Mouse (Mus musculus) adrenal gland, postnatal 14 days (tissue): ENCODE measurements around the gene Slc24a4. TPM values are rescaled to one million over a fixed set of nuclear protein-coding genes. Genes with fewer than 3 reads are reported as not detected.

Source experiments
- DNase-seq: peaks from one replicate; pipeline ENCODE4 v3.0.0; 2021; ENCODE audit warnings: mixed read lengths
- long read RNA-seq, 2 experiments: library from polyadenylated mRNA; stranded (forward); transcript quantifications; one replicate each; pipeline ENCODE4 v2.0.0; 2021
- total RNA-seq: library from RNA; stranded (reverse); gene quantifications from 2 replicates; pipeline ENCODE4 v1.2.3, GENCODE M21; 2021

Slc24a4 gene
- 0.60 and 0.85 TPM in 2 replicates for total RNA-seq
- long read RNA-seq, experiment 1, partial matches to known transcripts: 0 of 1 reads
- long read RNA-seq, experiment 1, other reads (novel, unspliced or antisense): 0 of 1 reads
- long read RNA-seq, experiment 2: 0 reads

DNA sequence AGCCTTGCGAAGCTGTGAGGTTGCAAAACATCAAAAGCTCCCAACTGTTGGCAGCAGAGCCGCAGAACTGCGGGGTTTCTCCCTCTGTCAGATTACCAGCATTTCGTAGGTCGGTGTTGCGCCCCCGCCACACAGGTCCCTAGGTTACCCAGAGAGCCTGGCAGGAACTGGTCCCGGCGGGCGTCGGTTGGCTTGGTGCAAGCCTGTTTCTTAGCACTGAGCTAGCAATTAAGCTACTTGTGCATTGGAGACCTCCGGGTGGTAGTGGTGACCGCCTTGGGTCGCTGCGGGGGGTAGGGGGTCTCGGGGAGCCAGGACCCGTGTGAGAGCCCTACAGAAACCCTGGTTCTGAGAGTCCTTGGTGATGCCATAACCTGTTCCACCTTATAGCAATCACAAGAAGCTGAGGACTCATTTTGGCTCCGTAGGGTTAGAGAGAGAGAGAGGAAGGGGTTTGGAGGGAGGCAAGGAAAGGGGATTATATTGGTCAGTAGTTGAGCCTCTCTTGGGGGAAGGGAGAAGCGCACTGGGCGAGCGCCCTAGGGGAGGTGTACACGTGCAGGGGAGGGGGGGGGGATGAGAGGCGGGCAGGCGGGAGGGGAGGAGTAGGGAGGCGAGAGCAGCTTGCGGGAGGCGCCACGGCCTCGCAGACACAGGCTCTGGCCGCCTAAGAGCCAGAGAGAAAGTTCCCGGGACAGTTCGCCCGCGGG lies at the start of gene Slc24a4:
Slc24a4 (plus strand) TSS at position 653 of the 710 bp plus-strand sequence.
- peak; percentile 45 for DNase-seq

GRCm38 (mm10) chr12:102082648-102083425 lies 45.7 kb upstream of the Slc24a4 start:
- no peak for DNase-seq

DNA sequence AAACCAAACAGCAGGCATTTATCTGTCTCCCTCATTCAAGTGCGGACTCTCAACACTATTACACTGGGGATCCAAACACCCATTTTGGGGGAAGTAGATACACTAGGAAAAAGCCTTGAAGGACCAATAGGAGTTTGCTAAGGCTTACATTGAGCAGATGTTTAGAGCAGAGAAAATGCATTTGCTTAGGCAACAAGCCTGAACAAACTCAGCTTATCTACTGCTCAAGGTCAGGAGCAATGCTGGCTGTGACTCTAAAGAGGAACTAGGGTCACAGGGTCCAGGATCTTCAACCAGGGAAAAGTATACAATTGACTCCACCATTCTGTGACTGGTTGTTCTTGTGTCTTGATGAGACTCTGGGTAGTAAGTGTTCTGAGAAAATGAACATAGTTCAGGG lies 38.0 kb upstream of the Slc24a4 start:
- no peak for DNase-seq

DNA sequence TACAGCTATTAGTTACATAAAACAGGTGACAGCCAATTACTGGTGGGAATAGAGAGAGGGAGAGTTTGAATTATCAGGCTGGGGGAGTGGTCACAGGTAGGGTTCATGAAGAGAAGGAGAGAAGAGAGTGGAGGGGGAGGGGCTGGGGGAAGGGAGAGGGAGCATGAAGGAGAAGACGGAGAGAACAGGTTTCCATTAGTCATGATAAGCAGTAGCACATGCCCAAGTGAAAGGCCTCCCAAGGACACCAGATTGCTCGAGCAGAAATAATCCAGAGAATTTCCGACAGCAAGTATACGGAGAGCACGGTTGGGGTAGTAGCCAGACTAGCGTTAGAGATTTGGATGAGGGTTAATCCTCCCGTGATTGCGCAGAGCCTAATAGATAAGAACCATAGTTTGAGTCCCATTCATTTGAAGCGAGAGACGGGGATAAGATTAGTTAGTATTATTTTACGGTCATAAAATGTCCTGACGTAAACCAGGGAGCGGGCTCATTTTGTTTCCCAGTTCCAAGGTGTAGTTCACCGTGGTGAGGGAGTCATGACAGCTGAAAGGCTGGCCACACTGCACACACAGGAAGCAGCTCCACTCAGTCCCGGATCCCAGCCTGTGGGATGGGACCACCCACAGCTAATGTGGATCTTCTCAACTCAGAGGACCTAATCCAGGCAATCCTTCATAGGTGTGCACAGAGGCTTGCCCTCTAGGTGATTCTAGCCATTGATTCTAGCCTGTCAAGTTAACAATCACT lies 36.0 kb upstream of the Slc24a4 start:
- no peak for DNase-seq

DNA sequence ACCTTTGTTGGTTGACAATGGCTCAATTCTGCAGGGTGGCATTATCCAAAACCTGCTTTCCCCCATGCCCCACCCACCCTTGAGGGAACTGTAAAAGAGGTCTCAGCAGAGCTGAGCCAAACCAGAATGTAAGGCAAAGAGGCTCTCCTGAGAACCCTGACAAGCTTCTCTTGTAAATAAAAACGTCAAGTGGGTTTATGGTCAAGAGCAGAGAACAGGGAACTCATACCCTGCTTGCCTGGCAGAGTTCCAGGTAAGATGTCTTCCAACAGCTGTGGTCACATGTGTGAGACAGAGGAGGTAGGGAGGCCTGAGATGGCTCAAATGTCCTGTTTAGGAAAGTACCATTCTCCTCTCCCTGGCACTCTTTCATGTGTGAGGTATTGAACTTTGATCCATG lies 22.5 kb upstream of the Slc24a4 start:
- DNase-seq: no peak

- DNase-seq: no peak
These were observed 19.7 kb upstream of the Slc24a4 start for GRCm38 (mm10) chr12:102108851-102109250.

GRCm38 (mm10) chr12:102112491-102112890 lies 16.0 kb upstream of the Slc24a4 start:
- DNase-seq: no peak

DNA sequence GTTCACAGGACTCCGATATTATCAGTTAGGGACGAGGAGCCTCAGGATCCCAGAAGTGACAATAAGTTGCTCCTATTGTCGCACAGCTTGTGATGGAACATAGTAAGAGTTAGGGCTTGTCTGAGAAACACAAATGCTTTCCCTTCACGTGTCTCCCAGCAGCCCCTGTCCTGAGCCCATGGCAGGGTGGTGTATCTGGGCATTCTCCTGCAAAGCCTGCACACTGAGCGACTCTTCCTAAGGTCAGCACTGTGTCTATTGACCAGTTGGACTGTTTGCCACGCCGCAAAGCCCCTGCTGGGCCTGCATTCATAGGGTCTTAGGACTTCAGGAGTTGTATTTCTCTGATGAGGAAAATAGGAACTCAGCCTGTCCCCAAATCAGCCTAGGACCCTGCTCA lies 15.6 kb upstream of the Slc24a4 start:
- no peak for DNase-seq

GRCm38 (mm10) chr12:102113391-102113790 lies 15.1 kb upstream of the Slc24a4 start:
- DNase-seq: no peak

DNA sequence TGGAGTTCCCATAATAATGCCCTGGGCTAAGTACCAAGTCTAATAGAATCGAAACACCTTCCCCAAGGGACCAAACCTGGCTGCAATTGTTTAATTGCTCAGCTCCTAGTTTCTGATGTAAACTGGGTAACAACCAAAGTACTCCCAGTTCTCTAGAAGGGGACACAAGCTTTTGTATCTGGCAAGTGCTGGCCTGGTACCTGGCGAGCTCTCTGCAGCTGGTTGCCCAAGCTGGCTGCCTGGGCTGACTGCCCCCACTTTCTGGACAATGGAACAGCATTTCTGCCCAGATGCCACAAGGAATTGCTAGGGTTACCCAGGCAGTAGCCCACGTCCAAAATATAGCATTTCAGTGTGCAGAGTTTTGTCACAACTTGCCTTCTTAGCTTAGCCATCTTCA lies 12.0 kb upstream of the Slc24a4 start:
- DNase-seq: no peak

- DNase-seq: no peak
These were observed 10.5 kb upstream of the Slc24a4 start for GRCm38 (mm10) chr12:102118014-102118413.

GRCm38 (mm10) chr12:102127601-102128000 lies 932 bp upstream of the Slc24a4 start:
- DNase-seq: no peak

GRCm38 (mm10) chr12:102128791-102129507 lies 416 bp downstream of the Slc24a4 start:
- peak; percentile 65 for DNase-seq

DNA sequence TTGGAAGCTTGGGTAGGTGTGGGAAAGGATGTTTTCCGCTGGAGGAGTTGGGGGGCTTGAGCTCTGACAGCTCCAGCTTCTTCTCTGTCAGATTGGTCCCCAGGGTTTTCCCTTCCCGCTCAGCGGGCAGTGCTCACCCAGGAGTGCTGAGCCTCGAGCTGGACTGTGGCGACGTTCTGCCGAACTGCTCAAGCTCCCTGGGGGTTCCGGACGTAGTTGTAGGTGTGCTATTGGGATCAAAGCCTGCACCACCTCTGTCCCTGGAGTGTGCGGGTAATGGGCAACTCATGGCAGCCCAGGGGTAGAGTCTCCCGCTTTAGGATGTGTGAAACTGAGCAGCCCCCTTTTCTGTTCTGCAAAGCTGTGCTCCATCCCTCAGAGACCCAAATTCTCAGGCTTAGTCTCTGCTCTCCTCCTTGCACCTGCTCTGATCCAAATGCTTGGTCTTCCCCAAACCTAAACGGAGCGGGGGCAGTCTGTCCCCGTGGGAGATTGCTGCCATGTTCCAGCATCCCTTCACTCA lies 1.0 kb downstream of the Slc24a4 start:
- DNase-seq: no peak

- DNase-seq: peak; percentile 15
These were observed 11.2 kb downstream of the Slc24a4 start for GRCm38 (mm10) chr12:102139710-102140109.

DNA sequence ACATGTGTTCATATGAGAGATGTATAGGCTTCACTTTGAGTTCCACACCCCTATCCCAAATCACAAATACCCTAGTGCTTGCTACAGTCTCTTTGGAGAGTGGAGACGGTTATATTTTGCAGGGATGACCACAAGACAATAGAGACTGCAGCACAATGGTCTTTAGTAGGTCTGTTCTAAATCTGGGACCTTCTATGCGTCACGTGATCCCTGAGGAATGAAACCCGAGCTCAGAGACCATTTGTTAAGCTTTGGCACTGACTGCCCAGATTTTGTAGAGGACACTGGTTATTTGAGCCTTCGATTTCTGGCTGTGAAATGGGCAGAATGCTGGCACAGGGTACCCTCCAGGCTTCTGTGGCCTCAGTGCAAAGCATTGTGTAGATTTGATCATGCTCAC lies 12.8 kb downstream of the Slc24a4 start:
- no peak for DNase-seq

- DNase-seq: no peak
These were observed 19.1 kb downstream of the Slc24a4 start for GRCm38 (mm10) chr12:102147678-102148077.

DNA sequence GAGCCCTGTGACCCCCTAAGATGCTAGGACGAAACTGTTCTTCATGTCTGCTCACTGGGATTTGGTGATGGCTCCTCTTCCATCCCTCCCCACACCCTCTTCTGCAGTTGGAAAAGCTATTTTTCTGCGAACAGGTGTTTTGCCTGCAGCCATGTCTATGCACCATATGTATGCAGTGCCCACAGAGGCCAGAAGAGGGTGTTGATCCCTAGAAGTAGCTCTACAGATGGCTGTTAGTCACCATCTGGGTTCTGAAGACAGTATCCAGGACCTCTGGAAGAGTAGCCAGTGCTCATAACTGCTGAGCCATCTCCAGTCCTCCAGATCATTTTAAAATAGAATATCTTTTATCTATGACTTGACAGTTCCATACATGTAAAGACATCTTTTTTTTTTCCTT lies 20.2 kb downstream of the Slc24a4 start:
- DNase-seq: peak; percentile 22

GRCm38 (mm10) chr12:102151185-102151584 lies 22.7 kb downstream of the Slc24a4 start:
- DNase-seq: no peak

DNA sequence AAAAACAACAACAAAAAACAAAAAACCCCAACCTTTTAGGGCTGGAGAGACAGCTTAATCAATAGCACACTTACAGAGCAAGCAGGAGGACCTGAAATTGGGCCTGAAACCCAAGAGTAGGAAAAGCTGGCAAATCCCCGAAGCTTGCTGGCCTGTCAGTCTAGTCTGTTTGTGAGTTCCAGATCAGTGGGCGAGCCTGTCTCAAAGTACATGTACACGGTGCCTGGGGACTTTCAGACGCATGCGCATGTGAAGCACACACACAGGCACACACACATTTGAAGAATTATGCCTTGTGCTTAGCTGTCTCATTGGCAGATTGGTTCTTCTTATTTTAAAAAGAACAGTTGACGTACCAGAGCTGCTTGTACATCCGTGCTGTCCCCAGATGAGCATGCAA lies 25.3 kb downstream of the Slc24a4 start:
- DNase-seq: no peak

DNA sequence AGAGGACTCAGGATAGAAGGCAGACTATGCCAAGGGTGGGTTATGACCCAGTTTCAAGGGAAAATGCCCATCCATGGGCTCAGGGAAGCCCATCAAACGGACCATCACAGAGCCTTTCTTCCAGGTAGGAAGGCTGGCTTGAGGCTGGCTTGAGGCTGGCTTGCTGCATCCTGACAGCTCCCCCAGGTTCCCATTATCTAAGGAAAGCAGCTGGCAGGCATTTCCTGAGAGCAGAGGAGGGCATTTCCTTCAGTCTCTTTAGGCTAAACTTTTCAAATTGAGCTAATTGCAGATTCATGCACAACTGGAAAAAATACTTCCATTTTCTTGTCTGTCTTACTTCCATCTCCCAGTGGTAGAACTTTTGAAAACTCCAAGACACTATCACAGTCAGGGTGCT lies 26.3 kb downstream of the Slc24a4 start:
- no peak for DNase-seq

DNA sequence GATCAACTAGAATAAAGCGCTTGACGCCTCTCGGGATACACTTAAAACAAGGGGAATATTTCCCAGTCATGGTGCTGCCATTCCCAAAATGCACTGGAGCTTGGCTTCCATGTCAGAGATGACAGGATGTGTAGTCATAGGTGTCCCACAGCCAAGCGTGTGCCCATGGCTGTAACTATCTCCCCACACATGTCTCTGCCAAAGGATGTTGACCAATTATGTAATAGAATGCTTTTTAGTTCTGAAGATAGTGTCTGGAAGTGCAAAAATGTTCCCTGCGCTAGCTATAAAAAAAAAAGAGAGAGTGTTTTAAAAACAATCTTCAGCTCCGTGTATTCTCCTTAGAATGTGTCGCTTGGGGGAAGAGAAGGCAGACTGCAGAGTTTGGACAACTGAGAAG lies 36.1 kb downstream of the Slc24a4 start:
- no peak for DNase-seq
